Mouse (Mus musculus): ENCODE measurements around the gene Abcb6. TPM values are rescaled to one million over a fixed set of nuclear protein-coding genes. Genes with fewer than 3 reads are reported as not detected.

Abcb6 gene
- polyA plus RNA-seq, 1 experiment from 2014 or later, result 70.5 TPM

DNA sequence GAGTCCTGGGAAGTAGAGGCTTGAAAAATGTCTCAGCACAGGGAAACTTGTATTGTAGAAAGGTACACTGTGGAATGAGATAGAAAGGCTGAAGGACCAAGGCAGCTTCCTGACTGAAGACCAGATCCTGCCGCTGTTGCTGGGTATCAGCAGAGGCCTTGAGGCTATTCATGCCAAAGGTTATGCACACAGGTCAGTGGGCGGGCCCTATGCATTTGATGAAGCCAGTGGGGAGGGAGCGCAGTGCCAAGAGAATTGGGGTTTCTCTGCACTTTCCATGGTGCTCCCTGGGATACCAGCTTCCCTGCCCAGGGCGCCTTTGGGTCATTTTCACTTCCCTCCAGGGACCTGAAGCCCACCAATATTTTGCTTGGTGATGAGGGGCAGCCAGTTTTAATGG lies 32.4 kb upstream of the Abcb6 start:
- no peak overlapping the region; the same call in 1 of the 2 replicates for H3K9ac ChIP-seq (ENCODE audit: low read depth, low read length)
- peaks cover 68% of the 10 kb centered on the region for H3K4me1 ChIP-seq (replicated peaks; ENCODE audit: control insufficient read depth, insufficient read depth, low read length)
- H3K9me3 ChIP-seq (ENCODE audit: control insufficient read depth, low read length), result no peaks in the 10 kb centered on the region
- no peaks in the 10 kb centered on the region for H3K27me3 ChIP-seq (replicated peaks; ENCODE audit: control insufficient read depth, insufficient read depth, low read length)
- ATAC-seq (replicated peaks; ENCODE audit: low FRiP score) (no peak), DNase-seq (ENCODE audit: low spot score) (no peak)
- H3K4me2 ChIP-seq, result peak overlapping the region; percentile 100
- 69% methylated on average over 4 of the region's 4 CpGs for WGBS
- H3K4me3 ChIP-seq (ENCODE audit: low read depth, low read length), result peak overlapping the region; percentile 91
- peaks cover 31% of the 10 kb centered on the region for H3K36me3 ChIP-seq (ENCODE audit: control insufficient read depth, insufficient read depth, low read length)
- H3K27ac ChIP-seq (ENCODE audit: low read depth, low read length), result 0 out of 2 replicates have a peak overlapping the region, but pooled peaks have one; percentile 4

DNA sequence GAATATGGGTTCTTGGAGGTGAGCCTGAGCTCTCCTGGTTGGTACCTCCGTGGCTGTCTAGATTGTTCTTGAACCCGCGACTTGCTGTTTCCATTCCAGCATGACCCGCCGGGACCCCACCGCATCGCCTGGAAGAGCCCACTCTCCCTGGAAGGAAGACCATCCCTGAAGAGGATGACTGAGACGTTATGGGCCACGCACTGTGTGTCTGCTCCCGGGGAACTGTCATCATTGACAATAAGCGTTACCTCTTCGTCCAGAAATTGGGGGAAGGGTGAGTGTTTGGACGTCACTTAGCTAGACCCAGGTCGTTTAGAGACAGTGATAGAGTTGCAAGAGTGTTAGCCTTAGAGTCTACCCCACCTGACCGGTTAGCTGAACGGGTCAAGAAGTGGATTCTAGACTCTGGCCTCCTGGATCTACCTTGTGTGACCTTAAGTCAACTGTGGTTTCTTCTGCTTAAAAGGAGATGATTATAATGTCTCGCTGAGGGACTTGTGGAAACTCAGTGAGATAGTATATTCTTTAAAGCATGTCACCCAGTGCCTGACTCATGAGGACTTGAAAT lies 31.0 kb upstream of the Abcb6 start:
- WGBS, result 8% methylated on average over 17 of the region's 17 CpGs
- ATAC-seq (replicated peaks; ENCODE audit: low FRiP score) (no peak), DNase-seq (ENCODE audit: low spot score) (no peak)
- Histone ChIP-seq H3K9ac (ENCODE audit: low read depth, low read length) (peak overlapping the region; percentile 88), H3K27me3 (replicated peaks; ENCODE audit: control insufficient read depth, insufficient read depth, low read length) (no peaks in the 10 kb centered on the region), H3K9me3 (ENCODE audit: control insufficient read depth, low read length) (no peaks in the 10 kb centered on the region), H3K4me2 (peak overlapping the region; percentile 100), H3K27ac (ENCODE audit: low read depth, low read length) (peak overlapping the region; percentile 65), H3K36me3 (ENCODE audit: control insufficient read depth, insufficient read depth, low read length) (peaks cover 29% of the 10 kb centered on the region), H3K4me3 (ENCODE audit: low read depth, low read length) (peak overlapping the region; percentile 91), H3K4me1 (replicated peaks; ENCODE audit: control insufficient read depth, insufficient read depth, low read length) (peaks cover 55% of the 10 kb centered on the region)

DNA sequence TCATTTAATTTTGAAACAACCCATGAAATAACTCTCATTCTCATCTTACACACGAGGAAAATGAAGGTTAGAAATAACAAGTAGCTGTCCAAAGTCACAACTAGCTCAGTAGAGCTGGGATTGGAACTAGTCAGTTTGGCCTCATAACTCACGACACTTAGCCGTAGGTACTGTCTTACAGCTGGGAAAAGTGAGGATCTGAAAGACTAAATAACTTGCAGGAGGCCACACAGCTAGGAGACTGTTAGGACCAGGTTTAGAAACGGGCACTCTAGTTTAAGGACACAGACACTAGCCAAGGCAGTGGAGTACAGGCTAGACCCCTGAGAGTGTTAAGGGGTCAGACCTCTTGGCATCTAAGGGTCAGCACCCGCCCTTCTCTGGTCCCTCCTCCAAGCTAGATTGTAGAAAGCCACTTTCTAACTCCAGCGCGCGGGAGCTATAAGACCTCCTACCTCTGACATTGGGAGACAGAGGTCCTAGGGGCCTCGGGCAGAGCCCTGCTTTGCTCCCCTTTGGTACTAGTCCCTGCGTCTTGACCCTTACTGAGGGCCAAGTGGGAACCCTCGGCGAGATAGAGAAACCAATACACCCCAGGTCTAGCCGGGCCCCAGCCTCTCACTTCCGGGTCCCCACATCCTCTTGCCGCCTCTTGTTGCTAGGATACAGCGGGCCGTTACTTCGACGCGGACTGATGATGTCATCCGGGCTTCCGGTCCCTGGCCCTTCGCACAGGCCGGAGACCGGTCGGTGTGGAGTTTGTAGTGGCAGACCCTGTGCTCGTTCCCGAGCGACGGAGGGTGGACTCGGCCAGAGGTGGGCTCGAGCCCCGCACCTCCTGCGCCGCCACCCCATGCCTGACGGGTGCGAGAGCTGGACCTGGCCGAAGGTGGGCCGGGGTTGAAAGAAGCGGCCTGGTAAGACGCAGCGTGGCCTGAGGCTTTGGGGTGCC lies 30.2 kb upstream of the Abcb6 start, which contains the start of the genes Glb1l and Stk16:
Gene Glb1l (minus strand): TSS at position 678 of the 952 bp plus-strand sequence.
Gene Stk16 (plus strand): TSS at position 703 of the 952 bp plus-strand sequence.
- Histone ChIP-seq H3K4me1 (replicated peaks; ENCODE audit: control insufficient read depth, insufficient read depth, low read length) (peaks cover 48% of the 10 kb centered on the region), H3K9me3 (ENCODE audit: control insufficient read depth, low read length) (no peaks in the 10 kb centered on the region), H3K27me3 (replicated peaks; ENCODE audit: control insufficient read depth, insufficient read depth, low read length) (no peaks in the 10 kb centered on the region), H3K36me3 (ENCODE audit: control insufficient read depth, insufficient read depth, low read length) (peaks cover 22% of the 10 kb centered on the region), H3K9ac (ENCODE audit: low read depth, low read length) (peak within 1 kb of the TSS; percentile 88), H3K4me2 (peak within 1 kb of the TSS; percentile 100), H3K27ac (ENCODE audit: low read depth, low read length) (peak within 1 kb of the TSS; percentile 65), H3K4me3 (ENCODE audit: low read depth, low read length) (peak within 1 kb of the TSS; percentile 91)
- DNase-seq (ENCODE audit: low spot score), result peak; percentile 96
- peak; percentile 87 for ATAC-seq (replicated peaks; ENCODE audit: low FRiP score)
- 5% methylated on average over 42 of the region's 42 CpGs for WGBS

DNA sequence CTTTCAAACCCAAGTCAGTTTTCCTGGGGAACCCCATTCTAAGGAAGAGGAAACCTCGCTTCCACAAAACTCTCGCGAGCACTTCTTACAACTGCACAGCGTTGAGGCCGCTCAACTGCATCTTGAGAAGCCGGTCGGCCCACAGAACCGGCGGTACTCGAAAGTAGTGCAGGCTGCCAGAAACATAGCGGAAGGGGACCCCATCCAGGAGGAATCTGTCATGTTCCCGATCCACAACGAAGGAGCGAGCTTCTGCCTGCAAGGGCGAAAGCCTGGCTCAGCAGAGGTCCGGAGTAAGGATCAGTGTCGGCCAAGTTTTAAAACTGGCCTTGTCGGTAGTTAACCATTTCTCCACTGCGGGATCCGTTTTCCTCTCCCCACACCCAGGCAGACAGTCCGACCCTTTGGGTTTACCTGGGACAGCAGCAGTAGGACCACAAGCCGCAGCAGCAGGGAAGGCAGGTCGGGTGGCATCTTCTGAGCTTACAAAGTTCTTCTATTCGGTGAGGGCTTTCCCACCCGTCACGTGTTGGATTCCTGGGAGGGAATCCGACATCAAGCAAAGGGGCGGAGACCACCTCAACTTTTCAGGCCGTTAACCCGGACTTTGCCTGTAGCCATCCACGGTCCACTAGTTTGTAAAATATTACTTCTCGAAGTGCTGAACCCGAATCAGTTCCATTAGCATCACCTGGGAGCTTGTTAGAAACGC lies 28.9 kb upstream of the Abcb6 start:
- H3K4me2 ChIP-seq, result peak overlapping the region; percentile 100
- 20% methylated on average over 34 of the region's 34 CpGs for WGBS
- peak overlapping the region; percentile 66 for H3K9ac ChIP-seq (ENCODE audit: low read depth, low read length)
- H3K9me3 ChIP-seq (ENCODE audit: control insufficient read depth, low read length), result no peaks in the 10 kb centered on the region
- no peak for ATAC-seq (replicated peaks; ENCODE audit: low FRiP score)
- H3K4me3 ChIP-seq (ENCODE audit: low read depth, low read length), result peak overlapping the region; percentile 53
- DNase-seq (ENCODE audit: low spot score), result no peak
- H3K4me1 ChIP-seq (replicated peaks; ENCODE audit: control insufficient read depth, insufficient read depth, low read length), result peaks cover 40% of the 10 kb centered on the region
- peaks cover 15% of the 10 kb centered on the region for H3K36me3 ChIP-seq (ENCODE audit: control insufficient read depth, insufficient read depth, low read length)
- H3K27me3 ChIP-seq (replicated peaks; ENCODE audit: control insufficient read depth, insufficient read depth, low read length), result no peaks in the 10 kb centered on the region
- 0 out of 2 replicates have a peak overlapping the region, but pooled peaks have one; percentile 5 for H3K27ac ChIP-seq (ENCODE audit: low read depth, low read length)

DNA sequence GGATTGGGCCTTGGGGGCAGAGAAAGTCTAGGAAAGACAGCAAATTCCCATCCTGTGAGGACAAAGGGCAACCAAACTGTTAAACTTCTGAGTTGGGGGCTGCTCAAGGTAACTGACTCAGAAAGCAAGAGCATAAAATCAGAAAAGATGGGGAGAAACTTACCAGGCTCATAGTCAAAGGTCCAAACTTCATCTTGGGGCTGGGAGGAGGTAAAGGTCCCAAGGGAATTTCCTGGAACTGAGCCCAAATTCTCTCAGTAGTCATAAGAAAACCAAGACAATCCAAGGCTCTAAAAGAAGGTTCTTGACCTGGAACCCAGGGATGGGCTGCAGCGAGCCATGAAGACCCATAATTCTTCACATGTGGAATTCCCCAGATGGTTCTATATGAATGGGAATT lies 21.0 kb upstream of the Abcb6 start:
- Histone ChIP-seq H3K4me3 (ENCODE audit: low read depth, low read length) (no peak overlapping the region), H3K9me3 (ENCODE audit: control insufficient read depth, low read length) (no peaks in the 10 kb centered on the region), H3K9ac (ENCODE audit: low read depth, low read length) (no peak overlapping the region), H3K4me2 (no peak overlapping the region), H3K27me3 (replicated peaks; ENCODE audit: control insufficient read depth, insufficient read depth, low read length) (no peaks in the 10 kb centered on the region), H3K4me1 (replicated peaks; ENCODE audit: control insufficient read depth, insufficient read depth, low read length) (no peaks in the 10 kb centered on the region), H3K36me3 (ENCODE audit: control insufficient read depth, insufficient read depth, low read length) (peaks cover 20% of the 10 kb centered on the region), H3K27ac (ENCODE audit: low read depth, low read length) (no peak overlapping the region)
- no peak for ATAC-seq (replicated peaks; ENCODE audit: low FRiP score)
- DNase-seq (ENCODE audit: low spot score), result no peak
- WGBS, result 87% methylated on average over 1 of the region's 1 CpGs

DNA sequence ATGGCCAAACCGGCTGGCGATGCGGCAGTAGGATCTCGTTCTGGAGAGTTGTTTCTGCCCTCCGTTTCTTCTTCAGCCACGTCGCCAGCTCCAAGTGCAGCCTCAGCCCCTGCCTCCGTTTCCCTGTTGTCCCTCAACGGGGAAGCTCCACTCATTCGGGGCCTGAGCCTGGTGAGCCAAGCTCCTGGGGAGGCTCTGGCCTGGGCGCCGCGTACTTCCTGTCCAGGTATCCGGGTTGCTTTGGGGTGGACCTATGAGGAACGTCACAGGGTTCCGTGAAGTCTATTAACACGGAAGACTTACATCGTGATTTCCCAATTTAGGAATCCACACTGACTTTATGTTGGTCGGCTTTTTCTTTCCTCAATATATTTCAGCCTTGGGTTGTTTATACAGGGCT lies 12.3 kb upstream of the Abcb6 start:
- H3K4me1 ChIP-seq (replicated peaks; ENCODE audit: control insufficient read depth, insufficient read depth, low read length), result peaks cover 14% of the 10 kb centered on the region; the same call in 1 of the 2 replicates
- peak overlapping the region; percentile 92 for H3K27ac ChIP-seq (ENCODE audit: low read depth, low read length)
- H3K4me3 ChIP-seq (ENCODE audit: low read depth, low read length), result peak overlapping the region; percentile 78
- H3K36me3 ChIP-seq (ENCODE audit: control insufficient read depth, insufficient read depth, low read length), result peaks cover 18% of the 10 kb centered on the region
- DNase-seq (ENCODE audit: low spot score) (no peak), ATAC-seq (replicated peaks; ENCODE audit: low FRiP score) (peak; percentile 46; the same call in 1 of the 2 replicates)
- WGBS, result under 1% methylated on average over 19 of the region's 19 CpGs
- H3K9me3 ChIP-seq (ENCODE audit: control insufficient read depth, low read length), result no peaks in the 10 kb centered on the region
- peak overlapping the region; percentile 78 for H3K4me2 ChIP-seq
- peak overlapping the region; percentile 82 for H3K9ac ChIP-seq (ENCODE audit: low read depth, low read length)
- H3K27me3 ChIP-seq (replicated peaks; ENCODE audit: control insufficient read depth, insufficient read depth, low read length), result no peaks in the 10 kb centered on the region

DNA sequence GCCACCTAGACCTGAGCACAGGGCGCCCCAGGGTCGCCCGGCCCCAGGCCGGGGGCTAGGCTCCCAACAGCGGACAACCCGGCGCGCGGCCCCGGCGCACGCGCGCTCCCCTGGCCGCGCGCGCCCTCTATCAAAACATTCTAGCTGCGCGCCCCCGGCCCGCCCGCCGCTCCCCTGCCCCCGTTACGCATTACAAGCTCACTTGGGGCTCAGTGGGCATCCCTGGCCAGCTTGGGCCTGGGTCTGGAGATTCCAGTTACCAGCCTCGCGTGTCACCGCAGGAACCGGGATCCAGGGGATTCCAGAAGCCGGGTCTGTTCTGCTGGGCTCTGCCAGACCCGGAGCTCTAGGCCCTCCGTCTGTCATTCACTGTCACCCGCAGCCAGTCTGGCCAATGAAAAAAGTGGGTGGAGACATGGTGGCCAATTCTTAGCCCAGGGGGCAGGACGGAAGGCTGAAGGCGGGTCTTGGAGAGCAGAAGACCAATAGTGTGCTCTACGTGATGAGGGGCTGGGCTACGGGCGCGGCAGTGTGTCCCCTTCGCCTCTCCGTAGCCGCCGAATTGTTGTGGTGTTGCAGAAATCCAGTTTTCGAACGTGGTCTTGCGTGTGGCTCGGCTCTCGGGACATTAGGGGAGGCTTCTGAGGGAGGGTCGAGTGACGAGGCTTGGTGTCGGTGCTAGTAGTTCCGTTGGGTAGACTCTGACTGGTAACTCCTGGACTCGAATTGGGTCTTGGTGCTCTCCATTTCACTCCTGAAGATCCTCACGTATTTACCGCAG lies 11.6 kb upstream of the Abcb6 start, which contains the start of the genes Ankzf1 and Atg9a:
Gene Ankzf1 (plus strand): TSS at position 530 of the 781 bp plus-strand sequence.
Gene Atg9a (minus strand): TSS at position 575 of the 781 bp plus-strand sequence.
- H3K9ac ChIP-seq (ENCODE audit: low read depth, low read length), result peak within 1 kb of the TSS; percentile 82
- H3K36me3 ChIP-seq (ENCODE audit: control insufficient read depth, insufficient read depth, low read length), result peaks cover 16% of the 10 kb centered on the region
- ATAC-seq (replicated peaks; ENCODE audit: low FRiP score) (peak; percentile 99), DNase-seq (ENCODE audit: low spot score) (peak; percentile 93)
- peak within 1 kb of the TSS; percentile 78 for H3K4me2 ChIP-seq
- WGBS, result 1% methylated on average over 56 of the region's 56 CpGs
- H3K9me3 ChIP-seq (ENCODE audit: control insufficient read depth, low read length), result no peaks in the 10 kb centered on the region
- H3K4me1 ChIP-seq (replicated peaks; ENCODE audit: control insufficient read depth, insufficient read depth, low read length), result peaks cover 14% of the 10 kb centered on the region; the same call in 1 of the 2 replicates
- H3K4me3 ChIP-seq (ENCODE audit: low read depth, low read length), result peak within 1 kb of the TSS; percentile 78
- H3K27me3 ChIP-seq (replicated peaks; ENCODE audit: control insufficient read depth, insufficient read depth, low read length), result no peaks in the 10 kb centered on the region
- H3K27ac ChIP-seq (ENCODE audit: low read depth, low read length), result peak within 1 kb of the TSS; percentile 92
